Mouse (Mus musculus) adrenal gland, postnatal 14 days (tissue): Measurements from ENCODE around the gene Tmem151b. TPM values are rescaled to one million over a fixed set of nuclear protein-coding genes. Genes with fewer than 3 reads are reported as not detected.

ENCODE experiments used
- DNase-seq: peaks from one replicate; pipeline ENCODE4 v3.0.0; 2021; ENCODE audit warnings: mixed read lengths
- total RNA-seq: library from RNA; stranded (reverse); gene quantifications from 2 replicates; pipeline ENCODE4 v1.2.3, GENCODE M21; 2021

Tmem151b gene
- total RNA-seq, 1 experiment from 2014 or later, result 0.33 TPM

- no peak for DNase-seq
Observed at GRCm38 (mm10) chr17:45510871-45511270, 38.6 kb downstream of the Tmem151b start.

GRCm38 (mm10) chr17:45506700-45507189 lies 42.7 kb downstream of the Tmem151b start, which contains the start of gene Aars2:
Aars2 (plus strand) TSS chr17:45506841.
- DNase-seq, result peak; percentile 97

- peak; percentile 27 for DNase-seq
Observed at GRCm38 (mm10) chr17:45505941-45506465, 43.5 kb downstream of the Tmem151b start.

- DNase-seq, result no peak
Observed at GRCm38 (mm10) chr17:45503301-45503973, 46.0 kb downstream of the Tmem151b start.

- DNase-seq, result no peak
Observed at GRCm38 (mm10) chr17:45502324-45502723, 47.2 kb downstream of the Tmem151b start.

- peak; percentile 27 for DNase-seq
Observed at GRCm38 (mm10) chr17:45500981-45501380, 48.5 kb downstream of the Tmem151b start.

GRCm38 (mm10) chr17:45499516-45499915 lies 50.0 kb downstream of the Tmem151b start:
- DNase-seq, result no peak

- no peak for DNase-seq
Observed at GRCm38 (mm10) chr17:45498397-45498796, 51.1 kb downstream of the Tmem151b start.

GRCm38 (mm10) chr17:45495398-45495797 lies 54.1 kb downstream of the Tmem151b start:
- DNase-seq, result no peak

Other genes starting within 250 kb of the Tmem151b start
- gene Cdc5l, start 115.9 kb downstream of the Tmem151b start, total RNA-seq, result 44.3 and 44.8 TPM in 2 replicates
- gene Spats1, start 74.3 kb downstream of the Tmem151b start, total RNA-seq, result not detected in 2 replicates
- 17.2 and 18.7 TPM in 2 replicates for gene Aars2, start 42.8 kb downstream of the Tmem151b start, total RNA-seq
- gene Tcte1, start 26.2 kb downstream of the Tmem151b start, total RNA-seq, result not detected in 2 replicates
- 3.6 and 8.7 TPM in 2 replicates for gene Nfkbie, start 6.0 kb upstream of the Tmem151b start, total RNA-seq
- 54.8 and 56.1 TPM in 2 replicates for gene Slc35b2, start 14.2 kb upstream of the Tmem151b start, total RNA-seq
- 1,351 and 1,485 TPM in 2 replicates for gene Hsp90ab1, start 23.6 kb upstream of the Tmem151b start, total RNA-seq
- gene Slc29a1, start 49.9 kb upstream of the Tmem151b start, total RNA-seq, result 114 and 140 TPM in 2 replicates
- gene Mymx, start 52.4 kb upstream of the Tmem151b start, total RNA-seq, result 0.44 TPM in 1 of 2 replicates, not detected in the other
- 0.11 and 0.49 TPM in 2 replicates for gene Capn11, start 109.6 kb upstream of the Tmem151b start, total RNA-seq
- 119 and 122 TPM in 2 replicates for gene Mrpl14, start 136.6 kb upstream of the Tmem151b start, total RNA-seq
- gene Tmem63b, start 137.2 kb upstream of the Tmem151b start, total RNA-seq, result 45.4 and 48.1 TPM in 2 replicates
- not detected in 2 replicates for gene 1600014C23Rik, start 184.2 kb upstream of the Tmem151b start, total RNA-seq